Mouse (Mus musculus) liver, embryonic 14.5 days (tissue): Measurements from ENCODE around the gene Spon2.

Source experiments
- CTCF ChIP-seq: IDR thresholded peaks from 2 replicates; pipeline ENCODE4 v1.5.1; 2016; ENCODE audit warnings: antibody characterized with exemption, low read depth, control low read depth
- EP300 ChIP-seq: IDR thresholded peaks from 2 replicates; pipeline ENCODE4 v1.6.1; 2016; ENCODE audit warnings: antibody characterized with exemption, low read depth

- TF ChIP-seq CTCF: no peak
- TF ChIP-seq EP300: no peak
Observed at GRCm38 (mm10) chr5:33210515-33210914, 7.7 kb downstream of the Spon2 start.
